Mouse (Mus musculus) spleen, adult 2 months (tissue): ENCODE data around the gene Rplp0.

ENCODE experiments used
- CTCF ChIP-seq: fragments of 200-500 bp; IDR thresholded peaks from 2 replicates; pipeline ENCODE4 v1.5.1; 2011; ENCODE audit warnings: mild to moderate bottlenecking, inconsistent platforms; ENCODE audit not compliant: insufficient read depth, insufficient read length, insufficient replicate concordance; ENCODE audit errors: extremely low read depth
- POLR2A ChIP-seq: fragments of 200-500 bp; IDR thresholded peaks from 2 replicates; pipeline ENCODE4 v1.6.1; 2011; ENCODE audit warnings: low read depth, low read length, inconsistent platforms

DNA sequence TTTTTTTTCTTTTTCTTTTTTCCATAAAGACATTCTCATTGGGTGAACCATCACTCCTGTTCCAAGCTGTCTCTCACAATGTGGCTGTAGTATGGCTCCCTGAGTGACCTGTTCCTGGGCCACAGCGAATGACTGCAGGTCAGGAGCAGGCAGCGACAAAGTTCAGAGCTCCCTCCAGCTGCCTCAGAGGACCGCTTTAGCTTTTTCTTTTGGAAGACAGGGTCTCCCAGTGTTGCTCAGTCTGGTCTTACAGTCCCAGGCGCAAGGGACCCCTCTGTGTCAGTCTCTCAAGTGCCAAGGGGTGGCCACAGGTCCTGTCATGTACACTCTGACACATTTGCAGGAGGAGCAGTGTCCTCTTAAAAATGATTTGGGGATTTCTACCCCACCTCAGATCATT lies 36.7 kb upstream of the Rplp0 start:
- TF ChIP-seq POLR2A (no peak), CTCF (no peak)
